Mouse (Mus musculus) erythroblast, adult 5-6 weeks (primary cell): ENCODE data around the gene Lurap1l. TPM values are rescaled to one million over a fixed set of nuclear protein-coding genes. Genes with fewer than 3 reads are reported as not detected.

Experiments
- ATAC-seq: replicated peaks from 2 replicates; pipeline ENCODE4 v1.8.0; 2016; ENCODE audit warnings: moderate number of reproducible peaks, mild to moderate bottlenecking, moderate TSS enrichment, inconsistent platforms; ENCODE audit not compliant: poor library complexity, low FRiP score, severe bottlenecking
- total RNA-seq, 2 experiments: library from RNA; stranded (forward) in 1 of 2; stranded (reverse) in 1 of 2; fragments of 150-400 nt in 1 of 2; fragments of 200-764, 138-1000 nt in 1 of 2; gene quantifications; 2 replicates each; pipeline versions ENCODE4 v1.2.3 to v1.2.4; 2015 to 2017; ENCODE audit warnings: low replicate concordance in 2 of 2

The Lurap1l gene
- total RNA-seq, 2 experiments from 2014 or later: not detected

DNA sequence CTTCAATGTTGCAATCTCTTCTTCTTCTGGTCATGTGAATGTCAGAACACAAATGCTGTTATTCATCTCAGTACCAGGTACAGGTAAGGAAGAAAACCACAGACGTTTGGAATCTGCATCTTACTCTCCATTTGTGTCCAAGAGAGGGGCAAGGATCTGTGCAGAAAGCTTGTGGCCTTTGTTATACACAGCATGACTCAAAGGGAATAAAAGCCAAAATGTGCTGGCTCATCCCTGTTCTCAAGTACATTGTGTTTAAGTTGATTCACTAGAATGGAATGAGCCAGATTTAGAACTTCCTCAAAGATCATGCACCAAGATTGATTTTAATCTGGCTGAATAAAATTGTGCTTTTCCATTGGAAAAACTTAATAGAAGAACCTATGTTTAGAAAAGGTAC, 61.4 kb downstream of the Lurap1l start:
- ATAC-seq: no peak

DNA sequence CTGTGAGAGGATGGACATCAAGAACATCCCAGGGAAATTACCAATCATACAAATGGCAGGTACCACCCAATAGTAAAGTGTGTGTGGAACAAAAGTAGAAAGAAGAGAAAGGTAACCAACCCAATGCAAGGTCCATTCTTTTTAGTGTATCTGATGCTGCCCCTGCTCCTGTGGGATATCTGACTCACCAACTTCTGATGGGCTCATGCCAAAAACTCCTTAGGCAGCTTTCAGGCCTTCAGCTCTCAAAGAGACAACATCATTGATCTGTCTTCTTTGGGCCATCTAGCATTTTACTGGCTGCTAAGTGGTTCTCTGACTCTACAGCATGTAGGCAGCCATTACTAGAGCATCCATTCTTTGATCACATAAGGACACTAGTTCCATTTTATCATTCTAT, 63.5 kb downstream of the Lurap1l start:
- no peak for ATAC-seq

DNA sequence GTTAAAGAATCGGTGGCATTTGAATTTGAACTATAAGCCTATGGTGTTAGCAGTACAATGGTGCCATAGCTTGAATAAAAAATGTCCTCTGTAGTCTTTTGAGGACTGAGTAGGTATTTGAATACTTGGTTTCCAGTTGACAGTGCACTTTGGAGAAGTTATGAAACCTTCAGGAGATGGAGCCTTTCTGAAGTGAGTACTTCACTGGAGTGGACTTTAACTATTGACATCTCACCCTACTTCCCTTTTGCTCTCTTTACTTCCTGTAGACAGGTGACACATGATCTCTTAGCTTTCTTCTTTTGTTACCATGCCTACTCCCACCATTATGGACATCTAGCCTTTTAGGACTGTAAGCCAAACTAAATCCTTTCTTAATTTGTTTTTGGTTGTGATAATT, 80.4 kb downstream of the Lurap1l start:
- ATAC-seq: no peak

DNA sequence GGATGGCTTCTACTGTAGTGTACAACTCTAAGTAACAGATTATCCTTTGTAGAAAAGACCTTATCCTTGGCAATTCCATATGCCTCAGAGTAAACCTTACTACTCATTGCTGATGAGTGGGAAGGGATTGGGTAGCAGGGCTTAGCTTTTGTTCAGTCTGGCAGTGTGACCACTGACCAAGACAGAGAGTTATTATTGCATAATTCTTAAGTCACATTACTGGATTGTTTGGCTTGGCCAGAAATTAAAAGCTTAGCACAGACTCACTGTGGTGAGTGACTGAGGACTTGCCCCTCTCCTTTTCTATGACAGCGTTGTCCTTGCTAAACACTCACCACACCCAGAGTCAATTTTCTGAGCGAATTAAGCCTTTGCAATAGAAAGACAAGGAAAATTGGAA, 93.1 kb downstream of the Lurap1l start:
- no peak for ATAC-seq

Other genes with a start within 250 kb of the Lurap1l start
- not detected in 2 replicates for gene Tyrp1, start 76.5 kb upstream of the Lurap1l start, total RNA-seq (2015; ENCODE audit: low replicate concordance)
- gene Tyrp1, start 76.5 kb upstream of the Lurap1l start, total RNA-seq (2017; ENCODE audit: low replicate concordance): not detected in 2 replicates